27 mouse cellular contexts compared by ENCODE assay signal in genomic region chr5:75444024-75444604, GRCm38 (mm10).
A peak's percentile ranks its signal among the peaks of the same experiment; 100 is the strongest.
DNase-seq lines count a peak whose midpoint lies in the region; ATAC-seq lines count a peak whose summit lies in the region.
"Had no signal": no experiment of that assay in that cellular context is flagged by ENCODE, and none has a peak within 500 bp of the region (broad histone marks: within the 10 kb centered on the region; RNA-seq: fewer than 3 reads in every experiment).

No protein-coding gene starts in this region.

- H3K4me2 ChIP-seq in hindbrain, embryonic 11.5 days (replicated peaks; ENCODE audit: low read depth, low read length), result no peak overlapping the region
- H3K4me2 ChIP-seq in neural tube, embryonic 13.5 days, result no peak overlapping the region
- no peak overlapping the region for H3K4me2 ChIP-seq in neural tube, embryonic 15.5 days
- no peak overlapping the region for H3K4me2 ChIP-seq in hindbrain, embryonic 16.5 days (ENCODE audit: low read length)
- H3K4me2 ChIP-seq: embryonic facial prominence, embryonic 15.5 days; heart, embryonic 15.5 days; limb, embryonic 15.5 days; liver, embryonic 13.5 days had no signal

- no peak overlapping the region for H3K4me3 ChIP-seq in hindbrain, embryonic 11.5 days (ENCODE audit: low read depth, low read length)
- no peak overlapping the region for H3K4me3 ChIP-seq in hindbrain, embryonic 10.5 days
- no peak overlapping the region for H3K4me3 ChIP-seq in neural tube, embryonic 13.5 days
- no peak overlapping the region for H3K4me3 ChIP-seq in neural tube, embryonic 15.5 days (replicated peaks)
- H3K4me3 ChIP-seq in hindbrain, embryonic 16.5 days (ENCODE audit: low read length), result no peak overlapping the region
- H3K4me3 ChIP-seq: embryonic facial prominence, embryonic 10.5 days; embryonic facial prominence, embryonic 15.5 days; heart, embryonic 15.5 days; limb, embryonic 10.5 days; limb, embryonic 15.5 days; liver, embryonic 13.5 days; megakaryocyte, embryonic 14.5 days had no signal

- no peaks in the 10 kb centered on the region for H3K36me3 ChIP-seq in hindbrain, embryonic 11.5 days (ENCODE audit: control insufficient read depth, insufficient read depth, low read length)
- H3K36me3 ChIP-seq in hindbrain, embryonic 10.5 days, result no peaks in the 10 kb centered on the region
- H3K36me3 ChIP-seq in neural tube, embryonic 13.5 days, result no peaks in the 10 kb centered on the region
- no peaks in the 10 kb centered on the region for H3K36me3 ChIP-seq in neural tube, embryonic 15.5 days
- H3K36me3 ChIP-seq in hindbrain, embryonic 16.5 days (ENCODE audit: control insufficient read depth, insufficient read depth, low read length), result no peaks in the 10 kb centered on the region
- H3K36me3 ChIP-seq: embryonic facial prominence, embryonic 10.5 days; embryonic facial prominence, embryonic 15.5 days; heart, embryonic 15.5 days; limb, embryonic 10.5 days; limb, embryonic 15.5 days; liver, embryonic 13.5 days had no signal

- no peak for DNase-seq in hindbrain, embryonic 11.5 days (ENCODE audit: low spot score)
- no peak for DNase-seq in hindbrain, embryonic 10.5 days (ENCODE audit: low spot score)
- no peak for DNase-seq in cerebellum, postnatal 4 days (ENCODE audit: low spot score in 2 of 2)
- no peak for DNase-seq in urinary bladder, postnatal 25 days (ENCODE audit: low spot score)
- DNase-seq: adrenal gland, postnatal 25 days; B cell, adult 2 months; cerebellum, adult 18-20 months; cerebellum, postnatal 14 days; gastrocnemius, postnatal 10 days; kidney, adult 8-10 months; liver, embryonic 13.5 days; lung, adult 18-20 months; lung, postnatal 4 days; right cerebral cortex, postnatal 25 days; thymus, postnatal 14 days had no signal

- peak; percentile 86 for ATAC-seq in hindbrain, embryonic 11.5 days (ENCODE audit: low FRiP score)
- ATAC-seq in neural tube, embryonic 13.5 days (ENCODE audit: low read depth), result peak; percentile 75; the same call in 1 of the 2 replicates
- no peak for ATAC-seq in neural tube, embryonic 15.5 days (ENCODE audit: low FRiP score)
- peak; percentile 37; the same call in 1 of the 2 replicates for ATAC-seq in hindbrain, embryonic 16.5 days
- ATAC-seq: intestine, embryonic 16.5 days; lung, postnatal 0 days had no signal

- H3K9me3 ChIP-seq in hindbrain, embryonic 11.5 days (ENCODE audit: control insufficient read depth, low read length), result no peaks in the 10 kb centered on the region
- 0 out of 2 replicates have a peak, but pooled peaks cover 3% of the 10 kb centered on the region for H3K9me3 ChIP-seq in hindbrain, embryonic 10.5 days
- H3K9me3 ChIP-seq in neural tube, embryonic 13.5 days, result no peaks in the 10 kb centered on the region
- H3K9me3 ChIP-seq in neural tube, embryonic 15.5 days (replicated peaks), result no peaks in the 10 kb centered on the region
- no peaks in the 10 kb centered on the region for H3K9me3 ChIP-seq in hindbrain, embryonic 16.5 days (ENCODE audit: control insufficient read depth, low read length)
- H3K9me3 ChIP-seq: embryonic facial prominence, embryonic 10.5 days; embryonic facial prominence, embryonic 15.5 days; heart, embryonic 15.5 days; limb, embryonic 10.5 days; limb, embryonic 15.5 days; liver, embryonic 13.5 days; megakaryocyte, embryonic 14.5 days had no signal

- 72% methylated on average over 3 of the region's 3 CpGs for WGBS in hindbrain, embryonic 11.5 days
- WGBS in hindbrain, embryonic 10.5 days, result 84% methylated on average over 3 of the region's 3 CpGs
- 30% methylated on average over 3 of the region's 3 CpGs for WGBS in neural tube, embryonic 13.5 days
- WGBS in neural tube, embryonic 15.5 days, result 29% methylated on average over 3 of the region's 3 CpGs
- 47% methylated on average over 3 of the region's 3 CpGs for WGBS in hindbrain, embryonic 16.5 days

- no peaks in the 10 kb centered on the region for H3K27me3 ChIP-seq in hindbrain, embryonic 11.5 days (ENCODE audit: control insufficient read depth, insufficient read depth, low read length)
- peaks cover 8% of the 10 kb centered on the region for H3K27me3 ChIP-seq in hindbrain, embryonic 10.5 days (ENCODE audit: insufficient read depth, poor library complexity, severe bottlenecking)
- H3K27me3 ChIP-seq in neural tube, embryonic 13.5 days, result no peaks in the 10 kb centered on the region
- H3K27me3 ChIP-seq in neural tube, embryonic 15.5 days (replicated peaks), result no peaks in the 10 kb centered on the region
- no peaks in the 10 kb centered on the region for H3K27me3 ChIP-seq in hindbrain, embryonic 16.5 days (replicated peaks; ENCODE audit: control insufficient read depth, insufficient read depth, low read length)
- H3K27me3 ChIP-seq: heart, embryonic 15.5 days; limb, embryonic 15.5 days; liver, embryonic 13.5 days had no signal

- 0 out of 2 replicates have a peak, but pooled peaks cover 3% of the 10 kb centered on the region for H3K4me1 ChIP-seq in hindbrain, embryonic 11.5 days (replicated peaks; ENCODE audit: control insufficient read depth, insufficient read depth, low read length)
- peaks cover 9% of the 10 kb centered on the region; the same call in 1 of the 2 replicates for H3K4me1 ChIP-seq in hindbrain, embryonic 10.5 days (replicated peaks)
- peaks cover 32% of the 10 kb centered on the region for H3K4me1 ChIP-seq in neural tube, embryonic 13.5 days (replicated peaks)
- peaks cover 16% of the 10 kb centered on the region; the same call in 1 of the 2 replicates for H3K4me1 ChIP-seq in neural tube, embryonic 15.5 days
- no peaks in the 10 kb centered on the region; the same call in 1 of the 2 replicates for H3K4me1 ChIP-seq in hindbrain, embryonic 16.5 days (ENCODE audit: control insufficient read depth, insufficient read depth, low read depth, low read length)
- H3K4me1 ChIP-seq: embryonic facial prominence, embryonic 15.5 days; heart, embryonic 15.5 days; limb, embryonic 10.5 days; limb, embryonic 15.5 days had no signal

- H3K27ac ChIP-seq in hindbrain, embryonic 11.5 days (ENCODE audit: low read depth, low read length), result peak overlapping the region; percentile 43; the same call in 1 of the 2 replicates
- H3K27ac ChIP-seq in hindbrain, embryonic 10.5 days, result no peak overlapping the region
- 0 out of 2 replicates have a peak overlapping the region, but pooled peaks have one; percentile 33 for H3K27ac ChIP-seq in neural tube, embryonic 13.5 days (replicated peaks)
- H3K27ac ChIP-seq in neural tube, embryonic 15.5 days (replicated peaks), result no peak overlapping the region
- no peak overlapping the region for H3K27ac ChIP-seq in hindbrain, embryonic 16.5 days (ENCODE audit: low read depth, low read length)
- H3K27ac ChIP-seq: embryonic facial prominence, embryonic 10.5 days; embryonic facial prominence, embryonic 15.5 days; heart, embryonic 15.5 days; kidney, postnatal 0 days; limb, embryonic 10.5 days; limb, embryonic 15.5 days; liver, embryonic 13.5 days had no signal

- no peak overlapping the region for H3K9ac ChIP-seq in hindbrain, embryonic 11.5 days (ENCODE audit: low read depth, low read length)
- H3K9ac ChIP-seq in neural tube, embryonic 13.5 days, result no peak overlapping the region
- no peak overlapping the region for H3K9ac ChIP-seq in neural tube, embryonic 15.5 days (replicated peaks)
- no peak overlapping the region for H3K9ac ChIP-seq in hindbrain, embryonic 16.5 days (ENCODE audit: low read depth, low read length)
- H3K9ac ChIP-seq: embryonic facial prominence, embryonic 15.5 days; heart, embryonic 15.5 days; limb, embryonic 15.5 days; liver, embryonic 13.5 days had no signal

Comparison
In these comparisons a context has a peak if more than half of its experiments do, and no peak if none do; other contexts are left out.
1. H3K27ac ChIP-seq: peak in hindbrain, embryonic 11.5 days (single experiment) and neural tube, embryonic 13.5 days (single experiment); none in hindbrain, embryonic 10.5 days (single experiment), neural tube, embryonic 15.5 days (single experiment) and hindbrain, embryonic 16.5 days (single experiment).